In the genomic region with DNA sequence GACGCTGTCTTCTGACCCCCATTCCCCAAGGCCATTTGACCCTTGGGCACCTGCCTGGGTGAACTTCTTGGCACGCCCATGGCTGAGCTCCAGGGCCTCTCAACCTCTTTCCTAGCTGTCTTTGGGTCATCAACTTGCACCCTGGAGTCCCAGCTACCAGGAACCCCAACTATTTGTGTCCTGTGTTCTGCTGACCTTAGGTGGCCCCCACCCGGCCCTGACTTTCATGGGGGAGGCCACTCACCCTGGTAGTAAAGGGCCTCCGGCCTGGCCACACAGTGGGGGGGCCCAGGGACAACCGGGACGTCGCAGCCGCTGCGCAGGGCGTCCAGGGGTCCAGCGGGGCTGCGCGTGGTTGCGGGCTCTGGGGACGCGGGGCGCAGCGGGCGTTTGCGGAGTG, we compare ENCODE assay signal across 7 mouse cellular contexts. TPM values are rescaled to one million over a fixed set of nuclear protein-coding genes. Genes with fewer than 3 reads are reported as not detected.
A peak's percentile ranks its signal among the peaks of the same experiment; 100 is the strongest.
DNase-seq lines count a peak whose midpoint lies in the region; ATAC-seq and TF ChIP-seq lines count a peak whose summit lies in the region.

No protein-coding gene starts in this region.

- peaks cover 27% of the 10 kb centered on the region; the same call in 1 of the 2 replicates for H3K4me1 ChIP-seq in lung, postnatal 0 days (ENCODE audit: insufficient read depth, low read depth, low read length)
- H3K4me1 ChIP-seq in forebrain, embryonic 12.5 days = peaks cover 20% of the 10 kb centered on the region
- H3K4me1 ChIP-seq in limb, embryonic 11.5 days (ENCODE audit: control insufficient read depth, insufficient read depth, low read length) = peaks cover 18% of the 10 kb centered on the region
- H3K4me1 ChIP-seq in small intestine, adult 2 months (ENCODE audit: control insufficient read depth, insufficient read depth, insufficient read length, low read length) = peaks cover 50% of the 10 kb centered on the region

- ATAC-seq in lung, postnatal 0 days = no peak
- ATAC-seq in forebrain, embryonic 12.5 days (ENCODE audit: low FRiP score) = no peak
- ATAC-seq in limb, embryonic 11.5 days (ENCODE audit: insufficient number of reproducible peaks, low FRiP score, low TSS enrichment, low read depth) = no peak

- H3K9ac ChIP-seq in lung, postnatal 0 days (replicated peaks; ENCODE audit: low read depth) = peak overlapping the region; percentile 72
- H3K9ac ChIP-seq in forebrain, embryonic 12.5 days = peak overlapping the region; percentile 33; the same call in 1 of the 2 replicates
- peak overlapping the region; percentile 48 for H3K9ac ChIP-seq in limb, embryonic 11.5 days (ENCODE audit: low read length)

- DNase-seq in lung, postnatal 0 days (ENCODE audit: low spot score) = no peak
- no peak for DNase-seq in lung, adult 18-20 months
- DNase-seq in limb, embryonic 11.5 days (ENCODE audit: low spot score) = no peak
- no peak for DNase-seq in thymus, postnatal 25 days
- no peak for DNase-seq in left cerebral cortex, adult 11 months (ENCODE audit: low spot score)

- no peaks in the 10 kb centered on the region for H3K36me3 ChIP-seq in lung, postnatal 0 days (ENCODE audit: insufficient read depth, low read length)
- no peaks in the 10 kb centered on the region for H3K36me3 ChIP-seq in forebrain, embryonic 12.5 days (replicated peaks)
- H3K36me3 ChIP-seq in limb, embryonic 11.5 days (ENCODE audit: control insufficient read depth, insufficient read depth, low read length) = no peaks in the 10 kb centered on the region
- H3K36me3 ChIP-seq in small intestine, adult 2 months (ENCODE audit: control insufficient read depth, insufficient read depth, low read length) = peaks cover 12% of the 10 kb centered on the region

- no peak for TF ChIP-seq CTCF in lung, postnatal 0 days (IDR thresholded peaks at IDR 0.05)
- TF ChIP-seq CTCF in small intestine, adult 2 months (IDR thresholded peaks at IDR 0.05; ENCODE audit: extremely low read depth, insufficient read length, insufficient replicate concordance, low read depth, low read length) = no peak

- peak overlapping the region; percentile 48 for H3K4me3 ChIP-seq in lung, postnatal 0 days (ENCODE audit: low read depth, low read length)
- peak overlapping the region; percentile 36 for H3K4me3 ChIP-seq in forebrain, embryonic 12.5 days (replicated peaks)
- peak overlapping the region; percentile 26 for H3K4me3 ChIP-seq in limb, embryonic 11.5 days (ENCODE audit: low read depth, low read length)
- H3K4me3 ChIP-seq in small intestine, adult 2 months (ENCODE audit: low read depth, low read length) = peak overlapping the region; percentile 75

- no peak for TF ChIP-seq EP300 in lung, postnatal 0 days (IDR thresholded peaks at IDR 0.05)

- H3K27ac ChIP-seq in lung, postnatal 0 days (ENCODE audit: low read length) = peak overlapping the region; percentile 88
- H3K27ac ChIP-seq in forebrain, embryonic 12.5 days = no peak overlapping the region
- H3K27ac ChIP-seq in limb, embryonic 11.5 days (replicated peaks; ENCODE audit: low read depth, low read length) = no peak overlapping the region
- H3K27ac ChIP-seq in small intestine, adult 2 months (ENCODE audit: insufficient read depth, low read depth, low read length) = peak overlapping the region; percentile 91

- H3K27me3 ChIP-seq in lung, postnatal 0 days (replicated peaks; ENCODE audit: insufficient read depth, low read length) = no peaks in the 10 kb centered on the region
- H3K27me3 ChIP-seq in forebrain, embryonic 12.5 days = peaks cover 74% of the 10 kb centered on the region
- peaks cover 25% of the 10 kb centered on the region for H3K27me3 ChIP-seq in limb, embryonic 11.5 days (ENCODE audit: control insufficient read depth, insufficient read depth, low read length)
- H3K27me3 ChIP-seq in small intestine, adult 2 months (ENCODE audit: control insufficient read depth, insufficient read depth, low read length) = no peaks in the 10 kb centered on the region

- no peaks in the 10 kb centered on the region for H3K9me3 ChIP-seq in lung, postnatal 0 days (ENCODE audit: low read length)
- H3K9me3 ChIP-seq in forebrain, embryonic 12.5 days = no peaks in the 10 kb centered on the region
- no peaks in the 10 kb centered on the region; the same call in 1 of the 2 replicates for H3K9me3 ChIP-seq in limb, embryonic 11.5 days (ENCODE audit: control insufficient read depth, low read length)

- H3K4me2 ChIP-seq in lung, postnatal 0 days (replicated peaks; ENCODE audit: low read depth, low read length) = peak overlapping the region; percentile 92
- peak overlapping the region; percentile 55 for H3K4me2 ChIP-seq in forebrain, embryonic 12.5 days
- peak overlapping the region; percentile 53 for H3K4me2 ChIP-seq in limb, embryonic 11.5 days (ENCODE audit: low read depth, severe bottlenecking)

- WGBS in lung, postnatal 0 days = 10% methylated on average over 20 of the region's 20 CpGs
- 5% methylated on average over 15 of the region's 20 CpGs for WGBS in forebrain, embryonic 12.5 days
- 6% methylated on average over 20 of the region's 20 CpGs for WGBS in limb, embryonic 11.5 days
- WGBS in small intestine, adult 2 months = 3% methylated on average over 20 of the region's 20 CpGs

- TF ChIP-seq POLR2A in small intestine, adult 2 months (IDR thresholded peaks at IDR 0.05; ENCODE audit: low read depth, low read length) = no peak

RNA-seq across cellular contexts. Expression of a gene that starts 0.4 kb away (rescaled TPM):
- 8.3 and 20.0 TPM in 2 replicates for polyA plus RNA-seq in lung, postnatal 0 days (2015; fragmentation: Nextera tagmentation; extraction: Ambion mirVana)
- polyA plus RNA-seq in forebrain, embryonic 12.5 days (2016; fragmentation: Nextera tagmentation; extraction: Ambion mirVana) = 0.62 and 0.96 TPM in 2 replicates
- 0.71 and 1.2 TPM in 2 replicates for polyA plus RNA-seq in limb, embryonic 11.5 days (2014; fragmentation: Nextera tagmentation; extraction: Ambion mirVana)
- polyA plus RNA-seq in small intestine, adult 2 months (2012; rRNA removed) = 169 and 226 TPM in 2 replicates

RNA-seq across cellular contexts. Expression of a gene that starts 25.6 kb away (rescaled TPM):
- polyA plus RNA-seq in lung, postnatal 0 days (2015; fragmentation: Nextera tagmentation; extraction: Ambion mirVana) = 18.4 and 23.9 TPM in 2 replicates
- polyA plus RNA-seq in forebrain, embryonic 12.5 days (2016; fragmentation: Nextera tagmentation; extraction: Ambion mirVana) = 0.47 and 0.56 TPM in 2 replicates
- 0.75 and 1.3 TPM in 2 replicates for polyA plus RNA-seq in limb, embryonic 11.5 days (2014; fragmentation: Nextera tagmentation; extraction: Ambion mirVana)
- 56.7 and 145 TPM in 2 replicates for polyA plus RNA-seq in small intestine, adult 2 months (2012; rRNA removed)

RNA-seq across cellular contexts. Expression of a gene that starts 29.6 kb away (rescaled TPM):
- polyA plus RNA-seq in lung, postnatal 0 days (2015; fragmentation: Nextera tagmentation; extraction: Ambion mirVana) = 0.12 and 0.24 TPM in 2 replicates
- polyA plus RNA-seq in forebrain, embryonic 12.5 days (2016; fragmentation: Nextera tagmentation; extraction: Ambion mirVana) = 0.65 and 1.3 TPM in 2 replicates
- polyA plus RNA-seq in limb, embryonic 11.5 days (2014; fragmentation: Nextera tagmentation; extraction: Ambion mirVana) = not detected in 2 replicates
- 0.13 TPM in 1 of 2 replicates, not detected in the other for polyA plus RNA-seq in small intestine, adult 2 months (2012; rRNA removed)

RNA-seq across cellular contexts. Expression of a gene that starts 38.9 kb away (rescaled TPM):
- 0.13 and 0.18 TPM in 2 replicates for polyA plus RNA-seq in lung, postnatal 0 days (2015; fragmentation: Nextera tagmentation; extraction: Ambion mirVana)
- polyA plus RNA-seq in forebrain, embryonic 12.5 days (2016; fragmentation: Nextera tagmentation; extraction: Ambion mirVana) = not detected in 2 replicates
- polyA plus RNA-seq in limb, embryonic 11.5 days (2014; fragmentation: Nextera tagmentation; extraction: Ambion mirVana) = not detected in 2 replicates
- 0.47 and 1.3 TPM in 2 replicates for polyA plus RNA-seq in small intestine, adult 2 months (2012; rRNA removed)

RNA-seq across cellular contexts. Expression of a gene that starts 51.4 kb away (rescaled TPM):
- polyA plus RNA-seq in lung, postnatal 0 days (2015; fragmentation: Nextera tagmentation; extraction: Ambion mirVana) = 477 and 507 TPM in 2 replicates
- polyA plus RNA-seq in forebrain, embryonic 12.5 days (2016; fragmentation: Nextera tagmentation; extraction: Ambion mirVana) = 8.9 and 10.9 TPM in 2 replicates
- 43.0 and 44.1 TPM in 2 replicates for polyA plus RNA-seq in limb, embryonic 11.5 days (2014; fragmentation: Nextera tagmentation; extraction: Ambion mirVana)
- polyA plus RNA-seq in small intestine, adult 2 months (2012; rRNA removed) = 18.6 and 20.3 TPM in 2 replicates

Comparison
In these comparisons a context has a peak if more than half of its experiments do, and no peak if none do; other contexts are left out.
1. H3K27ac ChIP-seq: peak in lung, postnatal 0 days (single experiment) and small intestine, adult 2 months (single experiment); none in forebrain, embryonic 12.5 days (single experiment) and limb, embryonic 11.5 days (single experiment).
2. Peak in every context shown above with its lines, with median percentiles within 50 percentile points of each other: H3K4me2 ChIP-seq, H3K4me3 ChIP-seq and H3K9ac ChIP-seq.